Mouse (Mus musculus) ES-Bruce4 (cell line): ENCODE results near the gene Ccdc148. TPM values are rescaled to one million over a fixed set of nuclear protein-coding genes. Genes with fewer than 3 reads are reported as not detected.

Experiments used
- H3K27ac ChIP-seq: 2 replicates; pipeline ENCODE4 v1.5.1; 2012; ENCODE audit warnings: low read length, inconsistent platforms; ENCODE audit not compliant: insufficient read depth
- H3K27me3 ChIP-seq: 2 replicates; pipeline ENCODE4 v1.6.1; 2012; ENCODE audit warnings: mild to moderate bottlenecking, low read length, inconsistent platforms; ENCODE audit not compliant: control insufficient read depth, poor library complexity, insufficient read depth, severe bottlenecking
- H3K36me3 ChIP-seq: 2 replicates; pipeline ENCODE4 v1.6.1; 2012; ENCODE audit warnings: inconsistent platforms, mild to moderate bottlenecking, low read length, moderate library complexity; ENCODE audit not compliant: control insufficient read depth, poor library complexity, insufficient read depth, severe bottlenecking
- H3K4me1 ChIP-seq: one replicate; pipeline ENCODE4 v1.8.1; 2011; ENCODE audit warnings: low read length; ENCODE audit not compliant: control insufficient read depth, insufficient read depth
- H3K4me3 ChIP-seq: 2 replicates; pipeline ENCODE4 v1.5.1; 2011; ENCODE audit warnings: low read depth, mild to moderate bottlenecking, low read length
- H3K9ac ChIP-seq: 2 replicates; pipeline ENCODE4 v1.6.1; 2012; ENCODE audit warnings: low read depth, mild to moderate bottlenecking, inconsistent platforms; ENCODE audit not compliant: poor library complexity, severe bottlenecking
- H3K9me3 ChIP-seq: replicated peaks from 2 replicates; pipeline ENCODE4 v1.6.1; 2012; ENCODE audit warnings: mild to moderate bottlenecking, low read length, inconsistent platforms; ENCODE audit not compliant: control insufficient read depth, poor library complexity, insufficient read depth, severe bottlenecking
- CTCF ChIP-seq: IDR thresholded peaks from one replicate; pipeline ENCODE4 v1.8.1; 2011; ENCODE audit warnings: low read depth, low read length
- EP300 ChIP-seq: IDR thresholded peaks from 2 replicates; pipeline ENCODE4 v1.6.1; 2011; ENCODE audit warnings: low read depth, low read length; ENCODE audit not compliant: insufficient read depth
- POLR2A ChIP-seq: IDR thresholded peaks from one replicate; pipeline ENCODE4 v1.8.1; 2011; ENCODE audit warnings: low read length; ENCODE audit not compliant: insufficient read depth
- polyA plus RNA-seq: library from polyadenylated mRNA; stranded (reverse); fragments of >200 nt; gene quantifications from 2 replicates; pipeline ENCODE4 v1.2.4, GENCODE M21; 2011; ENCODE audit warnings: low read depth; ENCODE audit not compliant: missing spikeins, insufficient read depth, insufficient read length

Ccdc148 gene
- polyA plus RNA-seq, 1 experiment, result 0.63 TPM

- Histone ChIP-seq H3K9me3 (no peaks in the 10 kb centered on the region), H3K4me3 (no peak overlapping the region), H3K27ac (no peak overlapping the region), H3K9ac (no peak overlapping the region), H3K27me3 (no peaks in the 10 kb centered on the region), H3K4me1 (no peaks in the 10 kb centered on the region), H3K36me3 (no peaks in the 10 kb centered on the region)
- no peak for TF ChIP-seq POLR2A
- TF ChIP-seq EP300, result no peak
- no peak for TF ChIP-seq CTCF
These were observed 163.3 kb downstream of the Ccdc148 start for GRCm38 (mm10) chr2:58997151-58997550.

DNA sequence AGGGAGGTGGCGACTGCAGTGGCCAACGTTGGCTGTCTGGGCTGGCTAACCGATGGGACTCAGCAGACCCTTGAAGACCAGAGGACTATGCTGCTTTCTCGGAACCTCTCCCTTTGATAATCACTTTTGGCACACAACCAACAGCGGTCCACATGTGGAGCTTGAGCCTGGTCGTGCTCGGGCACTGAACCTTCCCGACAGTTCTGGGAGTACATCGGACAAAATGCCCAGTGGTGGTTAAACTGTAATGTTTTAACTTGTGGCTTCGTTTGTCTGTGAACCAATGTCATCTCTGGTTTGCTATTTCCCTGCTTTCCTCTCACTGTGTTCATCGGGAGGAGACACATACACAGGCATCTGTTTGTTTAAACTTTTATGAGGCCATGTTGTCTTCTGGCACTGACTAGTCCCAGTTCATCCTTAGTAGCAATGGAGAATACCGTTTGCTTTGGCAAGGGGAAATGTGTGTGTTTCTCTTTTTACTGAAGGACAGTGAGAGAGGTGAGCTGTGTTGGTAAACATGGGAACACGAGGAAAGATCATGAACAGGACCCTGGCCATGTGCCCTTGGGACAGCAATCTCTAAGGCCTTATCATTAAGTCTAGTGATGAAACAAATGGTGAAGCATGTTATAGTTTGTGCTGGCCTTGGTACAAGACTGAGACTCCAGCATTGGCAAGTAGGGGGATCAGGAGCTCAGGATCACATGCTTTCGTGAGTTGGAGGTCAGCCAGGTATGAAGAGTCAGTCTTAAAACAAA is 167.9 kb downstream of the Ccdc148 start:
- no peaks in the 10 kb centered on the region for H3K36me3 ChIP-seq
- H3K9me3 ChIP-seq, result no peaks in the 10 kb centered on the region
- H3K27ac ChIP-seq, result no peak overlapping the region
- TF ChIP-seq CTCF, result no peak
- no peak for TF ChIP-seq EP300
- TF ChIP-seq POLR2A, result no peak
- no peaks in the 10 kb centered on the region for H3K4me1 ChIP-seq
- no peak overlapping the region for H3K9ac ChIP-seq
- no peaks in the 10 kb centered on the region for H3K27me3 ChIP-seq
- no peak overlapping the region for H3K4me3 ChIP-seq

DNA sequence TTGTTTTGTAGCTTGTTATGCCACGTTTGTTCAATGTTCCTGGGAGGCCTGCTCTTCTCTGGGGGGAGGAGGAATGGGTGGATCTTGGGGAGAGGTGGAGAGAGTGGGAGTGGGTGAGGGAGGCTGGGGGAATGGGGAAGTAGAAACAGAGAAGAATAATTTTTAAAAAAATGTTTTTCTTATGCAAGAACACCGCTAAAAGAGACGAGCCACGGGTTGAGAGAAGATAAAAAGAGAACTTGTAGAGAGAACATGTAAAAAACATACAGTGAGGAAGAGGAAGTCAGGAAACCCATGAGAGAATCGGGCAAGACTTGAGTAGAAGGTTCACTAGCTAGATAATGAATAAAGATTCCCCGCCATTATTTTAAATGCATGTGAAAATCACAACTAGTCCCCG is 182.4 kb downstream of the Ccdc148 start:
- H3K9me3 ChIP-seq, result no peaks in the 10 kb centered on the region
- no peak overlapping the region for H3K4me3 ChIP-seq
- no peaks in the 10 kb centered on the region for H3K27me3 ChIP-seq
- no peaks in the 10 kb centered on the region for H3K36me3 ChIP-seq
- no peak overlapping the region for H3K9ac ChIP-seq
- TF ChIP-seq POLR2A (no peak), CTCF (no peak), EP300 (no peak)
- H3K4me1 ChIP-seq, result no peaks in the 10 kb centered on the region
- H3K27ac ChIP-seq, result no peak overlapping the region

- Histone ChIP-seq H3K4me1 (no peaks in the 10 kb centered on the region), H3K27me3 (no peaks in the 10 kb centered on the region), H3K4me3 (no peak overlapping the region), H3K36me3 (no peaks in the 10 kb centered on the region), H3K9me3 (no peaks in the 10 kb centered on the region), H3K9ac (no peak overlapping the region), H3K27ac (no peak overlapping the region)
- TF ChIP-seq CTCF, result no peak
- no peak for TF ChIP-seq EP300
- no peak for TF ChIP-seq POLR2A
These were observed 188.8 kb downstream of the Ccdc148 start for GRCm38 (mm10) chr2:58971507-58972275.

- Histone ChIP-seq H3K9me3 (no peaks in the 10 kb centered on the region), H3K9ac (no peak overlapping the region), H3K4me3 (no peak overlapping the region), H3K4me1 (no peaks in the 10 kb centered on the region), H3K27ac (no peak overlapping the region), H3K36me3 (no peaks in the 10 kb centered on the region), H3K27me3 (no peaks in the 10 kb centered on the region)
- TF ChIP-seq CTCF (no peak), POLR2A (no peak), EP300 (no peak)
These were observed 203.6 kb downstream of the Ccdc148 start for GRCm38 (mm10) chr2:58956770-58957300.

DNA sequence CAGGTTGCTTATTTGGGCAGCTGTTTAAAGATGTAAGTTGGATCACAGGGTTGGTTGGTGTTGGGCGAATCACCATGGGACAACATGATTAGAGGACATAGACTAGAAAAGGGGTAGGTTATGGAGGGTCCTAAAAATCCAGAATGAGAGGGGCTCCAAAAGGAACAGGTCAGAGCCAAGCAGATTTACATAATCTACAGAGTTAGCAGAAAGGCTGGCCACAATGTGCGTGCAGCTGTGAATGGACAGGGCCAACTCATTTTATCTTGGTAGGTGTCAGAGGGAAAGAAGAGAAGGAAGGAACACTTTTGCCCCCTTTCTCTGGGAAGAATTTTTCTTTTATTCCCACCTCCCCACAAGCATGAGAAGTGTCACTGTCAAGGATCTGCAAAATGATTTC is 204.1 kb downstream of the Ccdc148 start:
- no peaks in the 10 kb centered on the region for H3K36me3 ChIP-seq
- H3K27ac ChIP-seq, result no peak overlapping the region
- H3K4me3 ChIP-seq, result no peak overlapping the region
- no peaks in the 10 kb centered on the region for H3K9me3 ChIP-seq
- TF ChIP-seq CTCF, result no peak
- no peak for TF ChIP-seq EP300
- TF ChIP-seq POLR2A, result no peak
- no peak overlapping the region for H3K9ac ChIP-seq
- no peaks in the 10 kb centered on the region for H3K4me1 ChIP-seq
- H3K27me3 ChIP-seq, result no peaks in the 10 kb centered on the region
